Mouse (Mus musculus) intestine, postnatal 0 days (tissue): ENCODE measurements at regions not wholly inside any gene's neighbourhood (a gene's known extent, or its start where the extent isn't known, plus 50 kb on each side); places are given as distances from the start of the nearest gene placed in this dataset.
A peak's percentile ranks its signal among the peaks of the same experiment; 100 is the strongest.

ENCODE experiments used
- ATAC-seq: fragments of 200-750 bp; cut with Nextera tagmentation; 2 replicates; pipeline ENCODE4 v1.8.0; 2017; ENCODE audit warnings: mild to moderate bottlenecking, moderate TSS enrichment, moderate library complexity
- H3K27ac ChIP-seq: fragments of 300-500 bp; sonication (generic); 2 replicates; pipeline ENCODE4 v1.5.1; 2014; ENCODE audit warnings: mild to moderate bottlenecking, low read depth, low read length, moderate library complexity
- H3K27me3 ChIP-seq: fragments of 300-500 bp; sonication (generic); replicated peaks from 2 replicates; pipeline ENCODE4 v1.6.1; 2014; ENCODE audit warnings: low read length, mixed read lengths; ENCODE audit not compliant: control insufficient read depth, insufficient read depth
- H3K36me3 ChIP-seq: fragments of 300-500 bp; sonication (generic); 2 replicates; pipeline ENCODE4 v1.6.1; 2014; ENCODE audit warnings: mild to moderate bottlenecking, moderate library complexity; ENCODE audit not compliant: control insufficient read depth, insufficient read depth
- H3K4me1 ChIP-seq: fragments of 300-500 bp; sonication (generic); replicated peaks from 2 replicates; pipeline ENCODE4 v1.6.1; 2014; ENCODE audit warnings: antibody characterized with exemption, low read length, mixed read lengths; ENCODE audit not compliant: control insufficient read depth, insufficient read depth
- H3K4me2 ChIP-seq: fragments of 300-500 bp; sonication (generic); replicated peaks from 2 replicates; pipeline ENCODE4 v1.6.1; 2014; ENCODE audit warnings: low read depth, mild to moderate bottlenecking, moderate library complexity
- H3K4me3 ChIP-seq: fragments of 300-500 bp; sonication (generic); 2 replicates; pipeline ENCODE4 v1.5.1; 2014; ENCODE audit warnings: low read depth, low read length
- H3K9ac ChIP-seq: fragments of 300-500 bp; sonication (generic); 2 replicates; pipeline ENCODE4 v1.6.1; 2014; ENCODE audit warnings: mild to moderate bottlenecking, low read depth, low read length
- H3K9me3 ChIP-seq: fragments of 300-500 bp; sonication (generic); 2 replicates; pipeline ENCODE4 v1.6.1; 2016; ENCODE audit warnings: mixed run types; ENCODE audit not compliant: control insufficient read depth
- CTCF ChIP-seq: sonication (generic); IDR thresholded peaks from 2 replicates; pipeline ENCODE4 v1.5.1; 2016; ENCODE audit warnings: low read depth, mild to moderate bottlenecking, control low read depth, antibody characterized with exemption, moderate library complexity

DNA sequence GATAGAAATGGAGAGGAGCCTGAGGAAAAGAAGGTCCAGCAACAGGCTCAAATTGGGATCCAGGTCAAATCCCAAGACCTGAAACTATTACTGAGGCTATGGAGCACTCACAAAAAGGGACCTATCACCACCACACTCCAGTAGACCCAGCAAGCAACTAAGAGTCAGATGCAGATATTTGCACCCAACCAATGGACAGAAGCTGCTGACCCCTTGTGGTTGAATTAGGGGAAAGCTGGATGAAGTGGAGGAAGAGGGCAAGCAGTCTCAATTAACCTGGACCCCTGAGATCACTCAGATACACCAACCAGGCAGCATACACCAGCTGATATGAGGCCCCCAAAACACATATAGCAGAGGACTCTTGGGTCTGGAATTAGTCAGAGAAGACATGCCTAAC, 938.1 kb upstream of the Lrfn5 start:
- Histone ChIP-seq H3K27ac (no peak overlapping the region), H3K27me3 (no peaks in the 10 kb centered on the region), H3K4me1 (no peaks in the 10 kb centered on the region), H3K9me3 (no peaks in the 10 kb centered on the region), H3K4me3 (no peak overlapping the region), H3K4me2 (no peak overlapping the region), H3K36me3 (no peaks in the 10 kb centered on the region), H3K9ac (no peak overlapping the region)
- TF ChIP-seq CTCF = peak; percentile 52
- ATAC-seq = no peak
